Mouse (Mus musculus) gastrocnemius, postnatal 25 days (tissue): ENCODE results near the gene Coro1a. TPM values are rescaled to one million over a fixed set of nuclear protein-coding genes. Genes with fewer than 3 reads are reported as not detected.
"Not testable (repeated sequence)": the region's sequence is repeated elsewhere in the genome, so short reads cannot be mapped to it uniquely, and the experiment has no call there.

Experiments
- DNase-seq: peaks from one replicate; pipeline ENCODE4 v3.0.0; 2022
- long read RNA-seq, 2 experiments: library from polyadenylated mRNA; stranded (forward); transcript quantifications; one replicate each; pipeline ENCODE4 v2.0.0; 2021
- total RNA-seq, 2 experiments: library from RNA; stranded (reverse); gene quantifications; 1 replicate in 1 of 2; 2 replicates in 1 of 2; pipeline ENCODE4 v1.2.3; 2021

The Coro1a gene
- total RNA-seq, result 1 to 10 TPM; 2.1 to 3.3 TPM
- long read RNA-seq, experiment 1, partial matches to known transcripts, result 0 of 1 reads
- long read RNA-seq, experiment 1, other reads (novel, unspliced or antisense), result 0 of 1 reads
- long read RNA-seq, experiment 2, result 0 reads

DNA sequence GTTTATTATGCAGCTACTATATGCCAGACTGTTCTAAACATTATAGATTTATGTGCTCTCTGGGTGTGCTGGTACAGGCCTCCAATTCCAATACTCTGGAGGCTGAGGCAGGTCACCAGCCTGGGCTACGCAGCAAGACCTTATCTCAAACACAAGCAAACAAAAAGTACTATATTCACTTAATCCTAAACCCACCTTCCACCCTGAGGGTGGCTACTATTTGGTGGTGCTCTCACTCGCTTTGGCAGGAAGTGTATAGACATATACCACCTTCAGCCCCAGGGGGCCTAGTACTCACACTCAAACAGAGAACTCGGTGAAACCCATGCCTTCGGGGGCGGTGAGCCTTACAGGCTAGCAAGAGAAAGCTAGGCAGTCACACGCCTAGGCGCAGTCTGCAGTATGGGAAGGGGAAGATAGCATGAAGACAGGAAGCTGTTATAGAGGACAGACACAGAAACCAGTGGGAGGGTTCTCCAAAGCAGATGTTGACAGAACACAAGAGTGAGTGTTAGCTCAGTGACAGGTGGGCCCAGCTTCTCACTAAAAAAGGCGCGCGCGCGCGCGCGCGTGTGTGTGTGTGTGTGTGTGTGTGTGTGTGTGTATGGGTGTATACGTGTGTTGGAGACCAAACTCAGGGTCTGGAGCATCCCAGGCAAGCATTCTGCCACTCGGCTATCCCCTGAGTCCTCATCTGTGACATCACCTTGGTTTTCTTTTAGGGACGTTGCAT lies at the start of gene Coro1a:
TSS of gene Coro1a (minus strand) at position 346 of the 733 bp plus-strand sequence.
- no peak for DNase-seq

DNA sequence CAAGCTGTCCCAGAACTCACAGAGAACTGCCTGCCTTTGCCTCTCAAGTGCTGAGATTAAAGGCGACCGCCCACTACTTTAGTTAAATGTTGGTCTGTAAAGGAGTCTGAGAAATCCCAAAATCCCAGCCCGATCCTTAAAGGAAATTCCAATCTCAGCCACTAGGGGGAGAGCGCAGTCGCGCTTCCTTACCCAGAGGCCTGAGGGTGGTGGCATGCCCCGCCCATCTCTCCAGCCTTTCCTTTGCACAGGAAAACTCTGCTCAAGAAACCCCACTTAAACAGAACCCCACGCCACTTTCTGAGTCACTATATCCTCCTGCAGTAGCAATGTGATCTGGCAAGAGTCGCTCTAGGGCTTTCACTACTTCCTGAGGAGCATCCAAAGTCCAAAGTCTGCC lies 47.3 kb upstream of the Coro1a start:
- DNase-seq, result peak; percentile 54

DNA sequence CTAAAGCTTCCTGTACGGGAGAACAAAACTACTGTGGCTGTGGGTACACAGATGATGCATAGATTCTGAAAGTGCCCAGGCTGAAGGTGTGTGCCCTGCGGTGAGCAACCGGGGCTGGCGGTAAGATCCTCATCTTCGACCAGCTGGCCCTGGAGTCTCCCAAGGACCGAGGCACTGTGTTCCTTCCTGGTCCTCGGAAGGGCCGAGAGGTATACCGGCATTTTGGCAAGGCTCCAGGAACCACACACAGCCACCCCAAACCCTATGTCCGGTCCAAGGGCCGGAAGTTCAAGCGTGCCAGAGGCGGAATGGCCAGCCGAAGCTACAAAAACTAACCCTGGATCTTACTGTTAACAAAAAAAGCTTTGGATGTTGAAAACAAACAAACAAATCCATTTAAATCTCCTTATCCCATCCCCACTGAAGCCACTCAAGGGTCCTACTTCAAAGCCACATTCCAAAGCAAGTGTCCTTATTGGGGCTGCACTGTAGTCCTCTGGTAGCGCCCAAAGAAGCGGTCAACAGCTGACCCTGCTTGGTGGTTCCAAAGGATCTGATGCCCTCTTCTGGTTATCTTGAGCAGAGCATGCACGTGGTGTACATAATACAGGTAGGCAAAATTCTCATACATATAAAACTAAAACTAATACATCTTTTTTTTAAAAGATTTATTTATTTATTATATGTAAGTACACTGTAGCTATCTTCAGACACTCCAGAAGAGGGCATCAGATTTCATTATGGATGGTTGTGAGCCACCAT lies 42.2 kb upstream of the Coro1a start:
- DNase-seq, result no peak

DNA sequence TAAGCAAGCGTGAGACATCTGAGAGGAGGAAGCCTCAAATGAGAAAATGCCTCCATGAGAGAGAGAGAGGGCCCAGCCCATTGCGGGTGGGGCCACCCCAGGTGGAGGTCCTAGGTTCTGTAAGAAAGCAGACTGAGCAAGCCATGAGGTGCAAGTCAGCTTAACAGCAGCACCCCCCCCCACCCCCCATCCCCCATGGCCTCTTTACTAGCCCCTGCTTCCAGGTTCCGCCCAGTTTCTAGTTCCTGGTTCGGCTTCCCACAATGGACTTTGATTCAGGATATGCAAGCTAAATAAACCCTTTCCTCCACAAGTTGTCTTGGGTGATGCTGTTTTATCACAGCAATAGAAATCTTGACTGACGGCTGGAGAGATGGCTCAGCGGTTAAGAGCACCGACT lies 41.2 kb upstream of the Coro1a start:
- DNase-seq, result no peak

DNA sequence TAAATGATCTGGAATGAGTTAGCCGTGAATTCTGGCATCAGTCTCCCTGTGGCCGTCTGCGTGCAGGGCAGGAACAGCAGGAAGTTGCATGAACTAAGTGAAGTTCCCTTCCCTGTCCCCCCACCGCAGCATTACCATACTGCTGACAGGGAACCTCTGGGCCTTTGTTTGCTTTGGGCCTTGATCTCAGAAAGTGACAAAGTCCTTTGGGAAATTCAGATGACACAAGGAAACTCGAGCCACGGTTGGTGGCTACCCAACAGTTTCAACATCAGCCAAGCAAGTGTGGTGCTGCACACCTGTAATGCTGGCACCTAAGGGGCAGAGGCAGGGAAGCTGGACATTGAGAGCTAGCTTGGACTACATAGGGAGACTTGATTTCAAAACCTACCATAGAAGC lies 39.2 kb upstream of the Coro1a start:
- no peak for DNase-seq

DNA sequence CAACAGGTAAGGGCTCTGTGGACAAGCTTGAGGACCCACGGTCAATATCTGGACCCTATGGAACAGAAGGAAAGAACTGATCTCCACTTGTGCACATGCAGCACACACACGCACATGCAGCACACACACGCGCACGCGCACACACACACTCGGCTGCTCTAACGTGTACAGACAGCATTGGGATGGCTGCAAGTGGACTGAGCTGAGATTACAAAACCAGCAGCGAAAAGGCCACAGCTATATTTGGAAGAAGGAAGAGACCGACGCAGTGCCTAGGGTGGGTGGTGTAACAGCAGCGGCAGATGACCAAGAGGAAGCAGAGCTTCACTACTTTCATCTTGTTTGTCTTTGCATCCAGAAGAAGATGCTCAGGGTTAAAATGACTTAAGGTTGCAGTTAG lies 38.5 kb upstream of the Coro1a start:
- no peak for DNase-seq

DNA sequence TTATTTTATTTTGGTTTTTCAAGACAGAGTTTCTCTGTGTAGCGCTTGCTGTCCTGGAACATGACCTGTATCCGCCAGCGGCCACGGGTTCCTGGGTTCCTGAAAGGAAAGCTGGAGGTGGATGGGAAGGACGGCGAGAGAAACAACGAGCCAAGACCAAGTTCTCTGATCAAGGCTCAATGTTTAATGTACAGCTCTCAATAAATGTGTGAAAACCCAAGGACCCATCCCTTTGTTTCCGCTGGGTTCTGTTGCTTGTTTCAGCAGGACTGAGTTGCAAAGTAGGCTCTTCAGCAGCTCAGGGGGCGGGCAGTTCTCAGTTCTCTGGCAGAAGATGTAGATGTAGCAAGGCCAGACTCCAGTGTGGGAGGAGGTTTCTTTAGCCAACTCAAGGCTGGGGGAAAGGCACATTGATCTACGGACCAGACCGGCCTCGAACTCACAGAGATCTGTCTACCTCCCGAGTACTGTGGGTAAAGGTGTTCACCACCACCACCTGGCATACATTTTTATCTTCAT lies 34.4 kb upstream of the Coro1a start:
- DNase-seq, result no peak

DNA sequence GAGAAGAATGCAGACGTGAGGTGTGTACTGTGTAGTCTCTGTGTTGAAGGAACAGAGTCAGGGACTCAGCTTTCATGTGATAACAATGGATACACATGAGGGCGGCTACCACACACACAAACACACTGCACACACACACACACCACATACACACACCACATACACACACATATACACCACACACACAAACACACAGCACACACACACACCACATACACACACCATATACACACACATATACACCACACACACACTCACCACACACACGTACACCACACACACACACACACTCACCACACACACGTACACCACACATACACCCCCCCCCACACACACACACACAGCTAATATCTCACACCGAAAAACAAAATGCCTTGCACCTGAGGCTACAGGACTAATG lies 33.9 kb upstream of the Coro1a start:
- DNase-seq, result no peak

DNA sequence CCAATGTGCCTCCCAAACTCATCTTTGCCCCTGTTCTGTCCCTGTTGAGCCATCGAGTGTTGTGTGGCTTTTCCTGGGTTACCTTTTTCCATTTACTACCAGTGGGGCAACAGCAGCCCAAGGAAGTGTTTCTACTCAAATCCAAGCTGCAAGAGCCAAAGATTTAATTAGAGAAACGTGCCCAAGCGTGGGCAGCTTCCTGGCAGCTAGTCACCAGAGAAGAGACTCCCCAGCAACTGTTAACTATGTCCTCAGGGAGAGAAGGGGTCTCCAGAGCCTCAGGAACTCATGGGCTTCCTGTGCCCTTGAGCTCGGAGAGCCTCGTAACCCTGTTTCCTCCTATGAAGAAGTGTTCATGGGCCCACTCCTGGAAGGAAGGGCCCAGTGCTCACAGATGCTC lies 33.4 kb upstream of the Coro1a start:
- DNase-seq, result no peak

DNA sequence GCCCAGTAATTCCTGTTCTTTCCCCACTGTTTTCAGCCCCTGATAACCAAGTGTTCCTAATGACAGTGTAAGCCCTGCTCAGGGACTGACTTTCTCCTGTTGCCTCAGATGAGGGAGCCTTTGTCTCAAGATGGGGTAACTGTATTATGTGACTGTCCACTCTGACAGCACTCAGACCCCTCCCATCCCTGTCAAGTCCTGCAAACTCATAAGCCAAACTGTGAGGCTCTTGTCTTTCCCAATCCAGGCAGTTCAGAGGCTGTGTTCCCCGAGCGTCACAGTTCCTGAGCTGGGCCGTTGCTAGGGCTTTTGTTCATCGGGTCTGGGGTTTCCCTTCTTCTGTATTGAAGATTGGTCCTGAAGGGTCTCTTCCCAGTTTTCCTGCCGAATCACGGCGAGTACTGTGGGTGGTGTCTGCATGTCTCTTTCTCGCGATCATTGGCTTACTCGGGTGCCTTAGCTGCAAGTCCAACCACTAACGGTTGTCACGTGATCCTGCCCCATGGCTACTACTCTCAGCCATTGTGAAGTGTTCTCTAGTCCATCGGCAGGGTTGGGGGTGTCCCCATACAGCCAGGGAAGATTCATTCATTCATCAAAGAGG lies 32.6 kb upstream of the Coro1a start:
- no peak for DNase-seq

DNA sequence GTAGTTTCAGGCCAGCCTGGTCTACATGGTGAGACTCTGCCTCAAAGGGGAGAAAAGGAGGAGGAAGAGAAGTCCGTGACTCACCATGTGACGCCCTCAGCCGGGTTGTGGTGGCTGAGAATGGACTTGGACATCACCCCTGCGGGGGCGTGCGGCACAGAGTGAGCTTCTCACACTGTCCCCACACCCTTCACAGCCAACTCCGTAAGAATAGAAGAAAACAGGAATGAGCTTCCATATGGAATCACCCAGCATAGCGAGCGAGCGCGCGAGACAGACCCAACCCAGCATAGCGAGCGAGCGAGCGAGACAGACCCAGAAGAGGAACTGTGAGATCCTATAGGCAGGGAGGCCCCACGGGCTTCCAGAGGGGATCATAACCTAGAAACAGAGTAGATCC lies 32.0 kb upstream of the Coro1a start:
- DNase-seq, result no peak

DNA sequence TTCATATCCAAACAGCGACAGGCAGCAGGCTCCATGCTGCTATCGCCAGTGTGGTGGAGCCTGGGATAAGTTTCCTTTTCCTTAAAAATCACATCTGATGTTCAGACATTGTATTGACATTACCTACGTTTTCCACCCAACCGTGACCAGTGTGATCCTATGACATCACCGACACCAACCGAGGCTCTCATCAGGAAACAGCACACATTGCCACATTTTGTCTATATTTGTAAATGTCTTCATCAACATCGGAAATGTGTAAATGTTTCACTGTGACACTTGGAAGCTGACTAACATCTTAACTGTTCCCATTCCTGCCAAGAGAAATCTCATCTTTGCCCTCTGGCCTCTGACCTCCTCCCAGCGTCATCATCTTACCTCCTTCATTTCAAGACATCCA lies 28.5 kb upstream of the Coro1a start:
- DNase-seq, result no peak

DNA sequence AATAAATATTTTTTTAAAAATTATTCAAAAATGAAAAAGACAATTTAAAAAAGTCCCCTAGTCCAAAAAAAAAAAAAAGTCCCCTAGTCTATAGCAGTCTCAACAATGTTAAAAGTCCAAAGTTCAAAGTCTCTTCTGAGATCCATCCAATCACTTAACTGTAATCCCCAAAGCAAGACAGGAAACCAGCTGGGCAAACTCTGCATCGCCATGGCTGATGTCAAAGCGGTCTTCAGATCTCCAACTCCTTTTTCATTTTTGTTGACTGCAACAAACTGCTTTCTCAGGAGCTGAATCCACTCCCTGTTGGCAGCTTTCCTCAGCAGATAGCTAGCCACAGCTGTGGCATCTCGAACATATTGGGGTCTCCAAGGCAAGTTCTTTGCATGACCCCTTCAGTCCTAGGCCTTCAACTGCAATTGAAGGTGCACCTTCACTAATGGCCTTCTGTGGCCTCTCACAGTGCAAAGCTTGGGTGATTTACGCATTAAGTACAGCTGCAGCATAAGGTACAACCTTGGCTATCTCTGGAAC lies 22.7 kb upstream of the Coro1a start:
- not testable (repeated sequence) for DNase-seq

DNA sequence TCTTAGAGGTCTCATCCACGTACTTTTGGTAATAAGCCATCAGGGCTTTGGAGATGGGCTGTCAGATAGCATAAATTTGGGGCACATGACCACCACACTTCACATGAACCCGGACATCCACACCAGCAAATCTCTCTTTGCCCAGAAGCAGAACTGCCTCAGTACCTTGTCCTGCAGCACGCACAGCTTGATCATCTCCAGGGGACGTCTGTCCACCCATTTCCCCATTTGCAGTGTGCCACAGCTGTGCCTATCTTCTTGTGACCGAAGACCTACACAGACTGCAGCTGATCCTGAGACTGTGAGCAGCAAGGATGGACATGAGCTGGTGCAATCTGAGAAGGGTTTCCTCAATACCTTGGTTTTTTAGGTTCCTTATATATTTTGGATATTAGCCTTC lies 18.1 kb upstream of the Coro1a start:
- DNase-seq, result no peak

DNA sequence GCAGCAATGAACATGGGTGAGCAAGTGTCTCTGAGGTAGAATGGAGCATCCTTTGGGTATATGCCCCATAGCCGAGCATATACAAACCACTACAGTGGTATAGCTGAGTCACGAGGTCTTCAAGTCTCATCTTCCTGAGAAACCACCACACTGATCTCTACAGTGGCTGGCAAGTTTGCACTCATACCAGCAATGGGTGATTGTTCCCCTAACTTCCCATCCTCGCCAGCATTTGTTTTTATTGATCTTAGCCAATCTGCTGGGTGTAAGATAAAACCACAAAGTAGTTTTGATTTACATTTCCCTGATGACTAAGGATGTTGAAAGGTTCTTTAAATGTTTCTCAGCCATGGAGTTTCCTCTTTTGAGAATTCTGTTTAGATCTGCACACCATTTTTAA lies 17.5 kb upstream of the Coro1a start:
- no peak for DNase-seq

DNA sequence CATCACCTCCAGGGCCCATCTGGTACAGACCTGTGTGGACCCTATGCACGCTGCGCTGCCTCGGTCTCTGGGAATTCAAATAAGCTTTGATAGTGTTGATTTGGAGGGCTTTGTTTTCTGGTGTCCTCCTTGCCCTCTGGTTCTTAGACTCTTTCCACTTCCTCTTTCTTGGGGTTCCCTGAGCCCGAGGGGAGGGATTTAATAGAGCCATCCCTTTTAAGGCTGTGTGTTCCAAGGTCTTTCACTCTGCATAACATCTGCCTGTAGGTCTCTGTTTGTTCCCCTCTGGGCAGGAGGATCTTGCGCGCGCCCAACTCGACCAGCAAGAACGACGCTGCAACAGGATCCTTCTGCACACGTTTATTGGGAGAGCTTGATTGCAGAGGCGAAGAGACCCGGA lies 14.0 kb upstream of the Coro1a start:
- DNase-seq, result no peak

DNA sequence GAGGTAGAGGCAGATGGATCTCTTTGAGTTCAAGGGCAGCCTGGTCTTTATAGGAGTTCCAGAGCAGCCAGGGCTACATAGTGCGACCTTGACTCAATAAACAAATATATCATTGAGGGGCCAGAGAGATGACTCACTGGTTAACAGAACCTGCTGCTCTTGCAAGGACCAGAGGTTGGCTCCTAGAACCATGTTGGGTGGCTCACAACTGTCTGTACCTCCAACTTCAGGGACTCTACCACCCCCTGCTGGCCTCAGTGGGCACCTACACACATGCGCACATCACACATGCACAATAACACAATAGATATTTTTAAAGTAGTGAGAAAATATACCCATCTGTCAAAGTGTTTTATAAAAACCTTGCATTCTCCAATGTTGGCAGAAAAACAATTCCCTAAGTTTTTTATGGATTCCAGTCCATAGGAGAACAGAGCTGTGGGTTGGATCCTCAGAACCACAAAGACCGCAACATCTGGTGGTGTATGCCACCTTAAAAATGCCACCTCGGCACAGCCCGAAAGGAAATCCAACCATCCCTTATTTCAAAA lies 11.3 kb upstream of the Coro1a start:
- DNase-seq, result no peak

DNA sequence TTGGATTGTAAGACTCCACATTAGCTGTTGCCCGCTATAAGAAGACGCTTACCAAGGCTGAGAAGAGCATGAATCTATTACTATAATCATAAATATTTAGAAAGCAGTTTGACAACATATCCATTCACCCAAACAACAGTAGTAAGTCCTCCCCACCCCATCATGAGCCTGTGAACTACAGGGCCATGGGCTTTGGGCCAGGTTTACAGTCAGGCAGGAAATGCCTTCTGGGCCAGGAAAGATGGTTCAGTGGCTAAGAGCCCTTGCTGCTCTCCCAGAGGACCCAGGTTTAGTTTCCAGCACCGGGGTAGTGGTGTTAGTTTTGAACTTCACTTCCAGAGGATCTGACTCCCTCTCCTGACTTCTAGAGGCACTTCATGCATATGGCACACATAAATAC lies 10.0 kb upstream of the Coro1a start:
- no peak for DNase-seq

DNA sequence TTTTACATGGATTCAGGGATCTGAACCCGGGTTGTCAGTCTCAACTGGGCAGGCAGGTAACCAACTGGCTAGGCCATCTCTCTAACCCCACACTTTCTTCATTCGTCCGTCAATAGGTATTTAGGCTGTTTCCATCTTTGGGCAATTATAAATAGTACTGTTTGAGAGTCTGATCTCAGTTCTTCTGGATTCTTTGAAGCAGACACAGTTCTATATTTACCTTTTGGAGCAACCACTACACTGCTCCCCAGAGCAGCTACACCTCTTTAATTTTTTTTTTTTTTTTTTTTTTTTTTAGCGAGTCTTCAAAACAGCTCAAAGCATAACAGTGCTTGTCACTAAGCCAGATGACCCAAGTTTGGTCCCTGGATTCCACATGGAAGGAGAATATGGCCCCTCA lies 8.1 kb upstream of the Coro1a start:
- no peak for DNase-seq

DNA sequence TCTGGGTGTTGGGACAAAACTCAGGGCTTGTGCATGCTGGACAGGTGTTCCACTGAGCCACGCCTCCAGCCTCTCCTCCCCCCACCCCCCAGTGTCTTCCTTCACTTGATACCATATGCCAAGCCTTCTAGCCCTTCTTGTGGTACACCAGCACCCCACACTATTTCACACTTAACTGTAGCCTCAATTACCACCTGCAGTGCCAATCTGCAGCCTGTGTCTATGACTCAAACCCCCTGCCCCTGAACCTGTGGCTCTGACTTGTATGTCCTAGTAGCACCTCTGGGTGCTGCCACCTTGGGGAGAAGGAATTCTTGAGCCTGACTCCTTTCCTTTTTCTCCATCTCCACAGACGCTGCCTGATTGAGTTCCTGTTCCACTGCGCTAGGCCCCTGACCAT lies 4.3 kb upstream of the Coro1a start:
- no peak for DNase-seq

DNA sequence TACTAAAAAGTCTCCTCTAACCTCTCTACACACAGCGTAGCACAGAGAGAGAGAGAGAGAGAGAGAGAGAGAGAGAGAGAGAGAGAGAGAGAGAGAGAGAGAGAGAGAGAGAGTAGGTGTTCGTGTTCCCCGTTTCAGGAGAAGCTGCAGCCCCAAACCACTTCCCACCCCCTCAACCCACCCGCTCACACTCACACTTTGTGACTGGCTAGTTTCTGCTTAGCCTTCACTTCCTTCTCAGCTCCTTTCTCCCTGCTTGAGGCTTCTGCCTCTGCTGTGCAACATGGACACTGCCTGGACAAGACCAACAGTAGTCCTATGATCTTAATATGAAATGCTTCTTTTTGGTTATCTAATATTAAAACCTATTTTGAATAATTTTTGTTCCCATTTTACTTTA lies 2.7 kb upstream of the Coro1a start:
- DNase-seq, result no peak

DNA sequence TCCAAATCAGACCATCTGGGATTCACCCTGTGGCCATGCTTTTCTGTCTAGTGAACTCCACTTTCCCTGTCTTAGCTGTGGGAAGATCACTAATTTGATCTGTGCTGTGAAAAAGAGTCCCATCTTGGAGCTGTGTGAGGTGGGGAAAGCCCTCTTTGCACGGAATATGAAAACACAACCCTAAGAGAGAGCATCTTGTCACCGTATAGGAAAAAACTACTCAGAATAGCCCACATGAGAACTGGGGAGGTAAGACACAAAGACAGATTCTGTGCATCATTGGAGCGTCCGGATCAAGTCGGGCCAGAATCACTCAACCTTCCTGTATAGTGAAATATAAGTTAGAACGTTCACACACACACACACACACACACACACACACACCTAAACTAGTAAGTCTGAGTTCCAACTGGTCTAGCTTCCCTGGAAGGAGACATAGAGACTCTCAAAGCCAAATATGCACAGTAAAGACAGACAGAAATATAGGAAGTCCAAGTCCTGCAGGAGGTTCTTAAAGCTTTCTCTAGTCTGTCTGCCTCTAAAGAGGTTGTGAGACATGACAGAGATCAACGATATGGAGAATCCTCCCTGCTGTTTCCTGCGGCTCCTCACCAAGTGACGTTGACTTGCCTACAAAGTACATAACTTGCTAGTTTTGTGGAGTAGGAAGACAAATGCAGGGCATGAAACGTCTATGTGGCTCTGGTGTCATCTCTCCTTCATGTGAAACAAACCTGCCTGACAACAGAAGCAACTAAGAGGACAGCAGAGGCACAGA lies 777 bp upstream of the Coro1a start:
- no peak for DNase-seq
